29 mouse cellular contexts compared by ENCODE assay signal in the genomic region with DNA sequence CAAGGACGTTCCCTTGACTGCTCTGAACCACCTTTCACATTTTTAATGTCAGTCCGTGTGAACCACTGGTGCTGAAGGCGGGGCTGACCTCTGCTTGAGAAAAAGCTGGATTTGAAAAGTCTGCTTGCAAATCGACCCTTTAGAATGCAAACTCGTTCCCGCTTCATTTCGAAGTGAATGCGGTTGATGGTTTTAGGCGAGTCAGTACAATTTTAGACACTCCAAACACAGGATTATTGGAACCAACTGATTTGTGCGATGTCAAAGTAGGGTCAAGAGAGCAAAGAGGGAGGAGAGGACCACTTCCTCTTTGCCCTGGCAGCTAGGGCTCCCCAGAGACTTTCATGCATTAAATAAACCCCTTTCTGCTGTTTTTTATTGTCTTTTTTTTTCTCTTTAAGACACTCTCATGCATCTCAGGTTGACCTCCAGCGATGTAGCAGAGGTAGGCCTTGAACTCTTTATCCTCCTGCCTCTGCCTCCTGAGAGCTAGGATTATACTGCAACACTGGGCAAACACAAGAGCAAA. TPM values are rescaled to one million over a fixed set of nuclear protein-coding genes. Genes with fewer than 3 reads are reported as not detected.
DNase-seq lines count a peak whose midpoint lies in the region; ATAC-seq and TF ChIP-seq lines count a peak whose summit lies in the region.
"Had no signal": no experiment of that assay in that cellular context is flagged by ENCODE, and none has a peak within 500 bp of the region (broad histone marks: within the 10 kb centered on the region; RNA-seq: fewer than 3 reads in every experiment).

No protein-coding gene starts in this region.

- no peaks in the 10 kb centered on the region for H3K36me3 ChIP-seq in kidney, embryonic 14.5 days (ENCODE audit: control insufficient read depth, insufficient read depth, low read length)
- H3K36me3 ChIP-seq in kidney, postnatal 0 days (ENCODE audit: insufficient read depth, low read length), result no peaks in the 10 kb centered on the region
- no peaks in the 10 kb centered on the region for H3K36me3 ChIP-seq in midbrain, embryonic 15.5 days (replicated peaks)
- H3K36me3 ChIP-seq: forebrain, embryonic 12.5 days had no signal

- no peak overlapping the region for H3K9ac ChIP-seq in kidney, embryonic 14.5 days (ENCODE audit: low read depth, low read length)
- no peak overlapping the region for H3K9ac ChIP-seq in kidney, postnatal 0 days (ENCODE audit: low read depth, low read length)
- H3K9ac ChIP-seq in midbrain, embryonic 15.5 days, result no peak overlapping the region
- H3K9ac ChIP-seq: forebrain, embryonic 12.5 days; hindbrain, embryonic 14.5 days; liver, embryonic 14.5 days had no signal

- H3K9me3 ChIP-seq in kidney, embryonic 14.5 days (ENCODE audit: control insufficient read depth, low read length), result no peaks in the 10 kb centered on the region
- H3K9me3 ChIP-seq in kidney, postnatal 0 days (replicated peaks; ENCODE audit: low read length), result no peaks in the 10 kb centered on the region
- no peaks in the 10 kb centered on the region for H3K9me3 ChIP-seq in midbrain, embryonic 15.5 days
- H3K9me3 ChIP-seq: forebrain, embryonic 12.5 days had no signal

- H3K4me2 ChIP-seq in kidney, embryonic 14.5 days (replicated peaks; ENCODE audit: low read depth, low read length), result no peak overlapping the region
- H3K4me2 ChIP-seq in kidney, postnatal 0 days (ENCODE audit: low read length), result no peak overlapping the region
- H3K4me2 ChIP-seq in midbrain, embryonic 15.5 days, result no peak overlapping the region
- H3K4me2 ChIP-seq: forebrain, embryonic 12.5 days; heart, embryonic 11.5 days; hindbrain, embryonic 14.5 days had no signal

- no peaks in the 10 kb centered on the region for H3K27me3 ChIP-seq in kidney, embryonic 14.5 days (ENCODE audit: control insufficient read depth, insufficient read depth, low read length)
- H3K27me3 ChIP-seq in kidney, postnatal 0 days (ENCODE audit: insufficient read depth, low read length), result no peaks in the 10 kb centered on the region
- no peaks in the 10 kb centered on the region for H3K27me3 ChIP-seq in midbrain, embryonic 15.5 days (replicated peaks)

- peaks cover 14% of the 10 kb centered on the region for H3K4me1 ChIP-seq in kidney, embryonic 14.5 days (ENCODE audit: control insufficient read depth, insufficient read depth, low read length)
- H3K4me1 ChIP-seq in kidney, postnatal 0 days (replicated peaks; ENCODE audit: insufficient read depth, low read length), result peaks cover 6% of the 10 kb centered on the region; the same call in 1 of the 2 replicates
- H3K4me1 ChIP-seq in midbrain, embryonic 15.5 days, result no peaks in the 10 kb centered on the region
- H3K4me1 ChIP-seq: forebrain, embryonic 12.5 days had no signal

- 39% methylated on average over 11 of the region's 11 CpGs for WGBS in kidney, embryonic 14.5 days
- 38% methylated on average over 11 of the region's 11 CpGs for WGBS in kidney, postnatal 0 days
- 79% methylated on average over 11 of the region's 11 CpGs for WGBS in midbrain, embryonic 15.5 days

- TF ChIP-seq CTCF in kidney, postnatal 0 days (IDR thresholded peaks at IDR 0.05; ENCODE audit: low read depth), result no peak

- no peak overlapping the region for H3K4me3 ChIP-seq in kidney, embryonic 14.5 days (ENCODE audit: low read length)
- no peak overlapping the region for H3K4me3 ChIP-seq in kidney, postnatal 0 days (replicated peaks; ENCODE audit: low read depth, low read length)
- no peak overlapping the region for H3K4me3 ChIP-seq in midbrain, embryonic 15.5 days
- H3K4me3 ChIP-seq: erythroblast, embryonic 14.5 days; forebrain, embryonic 12.5 days had no signal

- H3K27ac ChIP-seq in kidney, embryonic 14.5 days (ENCODE audit: low read depth, low read length), result peak overlapping the region; percentile 10; the same call in 1 of the 2 replicates
- H3K27ac ChIP-seq in kidney, postnatal 0 days, result peak overlapping the region; percentile 71
- no peak overlapping the region for H3K27ac ChIP-seq in midbrain, embryonic 15.5 days
- H3K27ac ChIP-seq: forebrain, embryonic 12.5 days; hindbrain, embryonic 14.5 days; liver, embryonic 14.5 days; macrophage had no signal

- no peak for ATAC-seq in kidney, embryonic 14.5 days (ENCODE audit: low FRiP score, low TSS enrichment)
- ATAC-seq in kidney, postnatal 0 days (replicated peaks; ENCODE audit: low FRiP score, low read depth), result no peak
- ATAC-seq in midbrain, embryonic 15.5 days (replicated peaks), result no peak
- ATAC-seq: activated CD4-positive, CD25-positive, alpha-beta regulatory T cell, adult 4 months; intestine, postnatal 0 days had no signal

- DNase-seq in embryo, embryonic 10 days (ENCODE audit: low spot score), result peak; percentile 25
- DNase-seq in embryo, embryonic 9.5 days (ENCODE audit: extremely low spot score), result no peak
- no peak for DNase-seq in kidney, adult 8-10 months
- peak; percentile 69 for DNase-seq in kidney, postnatal 0 days (ENCODE audit: low spot score)
- DNase-seq in ovary, postnatal 10 days (ENCODE audit: low spot score), result no peak
- DNase-seq in cerebellum, postnatal 4 days (ENCODE audit: low spot score in 2 of 2), result no peak
- DNase-seq: adrenal gland, adult 2 months; adrenal gland, postnatal 36 days; cerebellum, adult 2 months; cerebellum, postnatal 14 days; gastrocnemius, postnatal 10 days; heart, postnatal 36 days; liver; lung, adult 2 months; lung, postnatal 10 days; midbrain, embryonic 14.5 days; right cerebral cortex, adult 18-20 months; thymus, adult 2 months; thymus, postnatal 36 days had no signal

RNA-seq across cellular contexts. Expression of a gene that starts 27.9 kb away (rescaled TPM):
- polyA plus RNA-seq in kidney, embryonic 14.5 days (2014; fragmentation: Nextera tagmentation; extraction: Ambion mirVana), result 3.7 and 5.7 TPM in 2 replicates
- polyA plus RNA-seq in kidney, postnatal 0 days (2015; fragmentation: Nextera tagmentation; extraction: Ambion mirVana), result 27.7 and 31.3 TPM in 2 replicates
- 0.40 and 0.59 TPM in 2 replicates for polyA plus RNA-seq in midbrain, embryonic 15.5 days (2015; fragmentation: Nextera tagmentation; extraction: Ambion mirVana)
- polyA plus RNA-seq: erythroblast, embryonic 14.5 days; macrophage had no signal

Comparison
In these comparisons a context has a peak if more than half of its experiments do, and no peak if none do; other contexts are left out.
1. DNase-seq: peak in embryo, embryonic 10 days (single experiment) and kidney, postnatal 0 days (single experiment); none in embryo, embryonic 9.5 days (single experiment), kidney, adult 8-10 months (0 of 2), ovary, postnatal 10 days (single experiment) and cerebellum, postnatal 4 days (0 of 2).